ENCODE assay signal across 8 mouse cellular contexts in the genomic region with DNA sequence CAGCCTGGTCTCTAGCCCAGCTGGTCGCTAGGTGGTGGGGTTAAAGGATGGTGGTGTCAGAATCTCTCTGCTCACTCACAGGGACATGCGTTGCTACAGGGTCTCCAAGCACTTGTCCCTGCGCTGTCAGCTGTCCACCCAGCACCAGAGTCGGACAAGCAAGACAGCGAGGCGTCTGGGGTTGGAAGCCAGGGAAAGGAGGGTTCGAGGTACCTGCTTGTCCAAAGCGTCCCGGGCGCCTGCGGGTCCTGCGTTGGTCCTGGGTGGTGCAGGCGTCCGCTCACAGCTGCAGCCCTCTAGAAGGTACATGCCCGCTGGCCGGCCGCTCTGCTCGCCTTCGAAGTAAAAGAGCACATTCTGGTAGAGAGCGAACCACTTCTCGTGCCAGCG. TPM values are rescaled to one million over a fixed set of nuclear protein-coding genes. Genes with fewer than 3 reads are reported as not detected.
A peak's percentile ranks its signal among the peaks of the same experiment; 100 is the strongest.
DNase-seq lines count a peak whose midpoint lies in the region; ATAC-seq lines count a peak whose summit lies in the region.

No protein-coding gene starts in this region.

- peak; percentile 53; the same call in 1 of the 2 replicates for ATAC-seq in forebrain, embryonic 15.5 days (replicated peaks)
- ATAC-seq in kidney, embryonic 15.5 days (replicated peaks; ENCODE audit: low FRiP score): peak; percentile 57
- peak; percentile 42; the same call in 1 of the 2 replicates for ATAC-seq in stomach, embryonic 14.5 days (ENCODE audit: insufficient number of reproducible peaks, insufficient read depth, low FRiP score, low read depth)

- H3K4me2 ChIP-seq in forebrain, embryonic 15.5 days (replicated peaks): peak overlapping the region; percentile 94
- H3K4me2 ChIP-seq in kidney, embryonic 15.5 days: peak overlapping the region; percentile 98
- H3K4me2 ChIP-seq in stomach, embryonic 14.5 days (replicated peaks; ENCODE audit: low read depth, low read length): peak overlapping the region; percentile 86

- H3K27ac ChIP-seq in forebrain, embryonic 15.5 days (replicated peaks): no peak overlapping the region
- H3K27ac ChIP-seq in kidney, embryonic 15.5 days: no peak overlapping the region
- no peak overlapping the region for H3K27ac ChIP-seq in stomach, embryonic 14.5 days (ENCODE audit: low read length)

- peak overlapping the region; percentile 58 for H3K4me3 ChIP-seq in forebrain, embryonic 15.5 days
- H3K4me3 ChIP-seq in kidney, embryonic 15.5 days (replicated peaks): peak overlapping the region; percentile 58
- peak overlapping the region; percentile 38 for H3K4me3 ChIP-seq in stomach, embryonic 14.5 days (ENCODE audit: low read depth, low read length)

- DNase-seq in heart, adult 18-20 months: peak; percentile 21 to 30
- no peak for DNase-seq in heart, postnatal 25 days (ENCODE audit: low spot score)
- peak; percentile 20 for DNase-seq in adrenal gland, adult 2 months
- peak; percentile 9 for DNase-seq in mesoderm, embryonic 11.5 days (ENCODE audit: low read depth, low spot score)
- no peak for DNase-seq in cerebellum, adult 9-10 months

- intact Hi-C loops in heart, postnatal 25 days (cut with DNase I): no loop called here

- H3K9ac ChIP-seq in forebrain, embryonic 15.5 days (replicated peaks): peak overlapping the region; percentile 57
- peak overlapping the region; percentile 47 for H3K9ac ChIP-seq in kidney, embryonic 15.5 days
- no peak overlapping the region for H3K9ac ChIP-seq in stomach, embryonic 14.5 days (replicated peaks; ENCODE audit: low read depth, low read length)

- H3K36me3 ChIP-seq in forebrain, embryonic 15.5 days: no peaks in the 10 kb centered on the region
- no peaks in the 10 kb centered on the region for H3K36me3 ChIP-seq in kidney, embryonic 15.5 days
- no peaks in the 10 kb centered on the region for H3K36me3 ChIP-seq in stomach, embryonic 14.5 days (ENCODE audit: control insufficient read depth, insufficient read depth, low read length)

- H3K4me1 ChIP-seq in forebrain, embryonic 15.5 days: peaks cover 6% of the 10 kb centered on the region
- H3K4me1 ChIP-seq in kidney, embryonic 15.5 days: peaks cover 10% of the 10 kb centered on the region
- no peaks in the 10 kb centered on the region for H3K4me1 ChIP-seq in stomach, embryonic 14.5 days (ENCODE audit: control insufficient read depth, insufficient read depth, low read length)

- WGBS in forebrain, embryonic 15.5 days: 13% methylated on average over 22 of the region's 22 CpGs
- WGBS in kidney, embryonic 15.5 days: 8% methylated on average over 22 of the region's 22 CpGs
- WGBS in stomach, embryonic 14.5 days: 8% methylated on average over 22 of the region's 22 CpGs

- peaks cover 8% of the 10 kb centered on the region; the same call in 1 of the 2 replicates for H3K27me3 ChIP-seq in forebrain, embryonic 15.5 days
- H3K27me3 ChIP-seq in kidney, embryonic 15.5 days: peaks cover 40% of the 10 kb centered on the region
- peaks cover 11% of the 10 kb centered on the region; the same call in 1 of the 2 replicates for H3K27me3 ChIP-seq in stomach, embryonic 14.5 days (ENCODE audit: control insufficient read depth, insufficient read depth, low read length)

- no peaks in the 10 kb centered on the region for H3K9me3 ChIP-seq in forebrain, embryonic 15.5 days
- H3K9me3 ChIP-seq in kidney, embryonic 15.5 days (replicated peaks): no peaks in the 10 kb centered on the region
- H3K9me3 ChIP-seq in stomach, embryonic 14.5 days (ENCODE audit: control insufficient read depth, low read depth, low read length): no peaks in the 10 kb centered on the region

RNA-seq across cellular contexts. Expression of a gene that starts 0.5 kb away (rescaled TPM):
- 10 to 100 TPM in 1 of 2 experiments, 1 to 10 TPM in 1; 9.2 to 10.0 TPM for total RNA-seq in heart, adult 18-20 months (2021)
- 1 to 10 TPM; 6.0 to 6.9 TPM for total RNA-seq in heart, postnatal 25 days (2021)
- 1 to 10 TPM; 2.5 to 3.2 TPM for total RNA-seq in adrenal gland, adult 2 months (2021)
- polyA plus RNA-seq in adrenal gland, adult 2 months (2012; rRNA removed): 1.4 and 2.6 TPM in 2 replicates
- polyA plus RNA-seq in forebrain, embryonic 15.5 days (2015; fragmentation: Nextera tagmentation; extraction: Ambion mirVana): 2.2 and 3.3 TPM in 2 replicates
- 1.0 and 1.5 TPM in 2 replicates for polyA plus RNA-seq in kidney, embryonic 15.5 days (2015; fragmentation: Nextera tagmentation; extraction: Ambion mirVana)
- polyA plus RNA-seq in stomach, embryonic 14.5 days (2014; fragmentation: Nextera tagmentation; extraction: Ambion mirVana): 0.14 and 0.35 TPM in 2 replicates

Comparison
In these comparisons a context has a peak if more than half of its experiments do, and no peak if none do; other contexts are left out.
1. DNase-seq: peak in heart, adult 18-20 months (2 of 2), adrenal gland, adult 2 months (single experiment) and mesoderm, embryonic 11.5 days (single experiment); none in heart, postnatal 25 days (single experiment) and cerebellum, adult 9-10 months (single experiment).
2. Peak in every context shown above with its lines, with median percentiles within 50 percentile points of each other: ATAC-seq, H3K4me2 ChIP-seq and H3K4me3 ChIP-seq.